Mouse (Mus musculus) cerebellum, adult 2 months (tissue): ENCODE data around the gene Enox1.

Experiments
- CTCF ChIP-seq: fragments of 200-500 bp; IDR thresholded peaks from 2 replicates; pipeline ENCODE4 v1.5.1; 2011; ENCODE audit warnings: low read depth, mild to moderate bottlenecking, control low read depth, low read length, moderate library complexity, borderline replicate concordance; ENCODE audit not compliant: insufficient read depth
- POLR2A ChIP-seq: fragments of 200-500 bp; IDR thresholded peaks from 2 replicates; pipeline ENCODE4 v1.6.1; 2011; ENCODE audit warnings: low read length, control low read depth, borderline replicate concordance; ENCODE audit not compliant: insufficient read depth

- no peak for TF ChIP-seq CTCF
- TF ChIP-seq POLR2A = no peak
Observed at GRCm38 (mm10) chr14:77458217-77458616, 301.7 kb downstream of the Enox1 start.
